Mouse (Mus musculus): ENCODE data around the gene Gpr171.

DNA sequence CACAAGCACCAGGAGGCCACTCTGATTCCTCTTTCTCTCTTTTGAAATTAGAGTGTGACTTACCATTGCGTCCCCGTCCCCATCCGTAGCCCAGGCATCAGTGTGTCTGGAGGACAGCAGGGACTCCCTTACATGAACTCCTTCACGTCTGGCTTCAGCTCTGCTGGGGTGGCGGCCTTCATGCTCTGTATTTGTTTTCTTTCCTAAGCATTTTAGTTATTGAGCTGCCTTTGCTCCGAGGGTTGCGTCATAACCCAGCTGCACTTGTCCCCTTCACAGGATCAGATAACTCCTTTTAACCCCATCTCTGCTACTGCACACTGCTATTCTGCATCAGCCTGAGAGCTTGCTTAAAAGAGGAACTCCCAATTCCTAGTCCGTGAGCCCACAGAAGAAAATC is 28.8 kb upstream of the Gpr171 start:
- no peak for TF ChIP-seq POLR2A (IDR thresholded peaks at IDR 0.05; ENCODE audit: borderline replicate concordance, extremely low read depth, insufficient read depth, insufficient read length, poor library complexity, severe bottlenecking)
- no peak for TF ChIP-seq CTCF (IDR thresholded peaks at IDR 0.05; ENCODE audit: borderline replicate concordance, extremely low read depth, insufficient read depth, insufficient read length)
